In genomic region chr11:29777964-29778363, GRCm38 (mm10) we compare ENCODE assay signal across 9 mouse cellular contexts. TPM values are rescaled to one million over a fixed set of nuclear protein-coding genes. Genes with fewer than 3 reads are reported as not detected.
DNase-seq lines count a peak whose midpoint lies in the region; ATAC-seq and TF ChIP-seq lines count a peak whose summit lies in the region.
"Had no signal": no experiment of that assay in that cellular context is flagged by ENCODE, and none has a peak within 500 bp of the region (broad histone marks: within the 10 kb centered on the region; RNA-seq: fewer than 3 reads in every experiment).

No protein-coding gene starts in this region.

- no peak for TF ChIP-seq POLR2A in myocyte (IDR thresholded peaks at IDR 0.05; ENCODE audit: insufficient read length, low read depth)

- no peaks in the 10 kb centered on the region for H3K27me3 ChIP-seq in heart, embryonic 15.5 days
- H3K27me3 ChIP-seq in myocyte (ENCODE audit: control insufficient read depth, insufficient read depth, insufficient read length) = no peaks in the 10 kb centered on the region
- no peaks in the 10 kb centered on the region for H3K27me3 ChIP-seq in liver, postnatal 0 days (ENCODE audit: insufficient read depth, low read length)
- H3K27me3 ChIP-seq: liver, embryonic 12.5 days had no signal

- TF ChIP-seq EP300 in liver, postnatal 0 days (IDR thresholded peaks at IDR 0.05; ENCODE audit: low read depth) = no peak

- peaks cover 16% of the 10 kb centered on the region for H3K4me1 ChIP-seq in heart, embryonic 15.5 days (replicated peaks)
- H3K4me1 ChIP-seq in liver, postnatal 0 days (ENCODE audit: insufficient read depth) = no peaks in the 10 kb centered on the region

- peak; percentile 88 for ATAC-seq in frontal cortex, adult (ENCODE audit: low TSS enrichment)
- peak; percentile 94 for ATAC-seq in heart, embryonic 15.5 days (replicated peaks; ENCODE audit: insufficient number of reproducible peaks, insufficient read depth, low FRiP score, low read depth)
- ATAC-seq in liver, postnatal 0 days = no peak
- ATAC-seq: liver, embryonic 12.5 days had no signal

- DNase-seq in kidney, postnatal 14 days = peak; percentile 27
- DNase-seq in kidney, adult 11 months = no peak
- DNase-seq in spleen, postnatal 14 days (ENCODE audit: low spot score in 2 of 2) = no peak
- DNase-seq in retina, postnatal 1 day = no peak
- DNase-seq in liver, postnatal 0 days = no peak

- H3K27ac ChIP-seq in heart, embryonic 15.5 days = peak overlapping the region; percentile 83
- H3K27ac ChIP-seq in liver, postnatal 0 days (ENCODE audit: low read depth) = no peak overlapping the region
- H3K27ac ChIP-seq: liver, embryonic 12.5 days had no signal

- H3K4me3 ChIP-seq in heart, embryonic 15.5 days = no peak overlapping the region
- no peak overlapping the region for H3K4me3 ChIP-seq in myocyte
- H3K4me3 ChIP-seq in liver, postnatal 0 days (ENCODE audit: low read depth, low read length) = no peak overlapping the region
- H3K4me3 ChIP-seq: liver, embryonic 12.5 days had no signal

- no peak overlapping the region for H3ac ChIP-seq in myocyte (ENCODE audit: control insufficient read depth, insufficient read length)

- TF ChIP-seq CTCF in liver, postnatal 0 days (IDR thresholded peaks at IDR 0.05; ENCODE audit: low read depth) = no peak

- H3K79me2 ChIP-seq in myocyte (ENCODE audit: control insufficient read depth, insufficient read depth) = no peaks in the 10 kb centered on the region

- H3K4me2 ChIP-seq in heart, embryonic 15.5 days = no peak overlapping the region
- H3K4me2 ChIP-seq in myocyte (ENCODE audit: low read depth) = peak overlapping the region; percentile 25
- H3K4me2 ChIP-seq in liver, postnatal 0 days (ENCODE audit: low read depth, low read length) = no peak overlapping the region
- H3K4me2 ChIP-seq: liver, embryonic 12.5 days had no signal

- no peaks in the 10 kb centered on the region for H3K36me3 ChIP-seq in heart, embryonic 15.5 days
- H3K36me3 ChIP-seq in myocyte (ENCODE audit: control insufficient read depth, insufficient read depth) = no peaks in the 10 kb centered on the region
- H3K36me3 ChIP-seq in liver, postnatal 0 days (replicated peaks; ENCODE audit: insufficient read depth, low read length) = no peaks in the 10 kb centered on the region
- H3K36me3 ChIP-seq: liver, embryonic 12.5 days had no signal

- no peaks in the 10 kb centered on the region for H3K9me3 ChIP-seq in heart, embryonic 15.5 days (replicated peaks)
- H3K9me3 ChIP-seq in liver, postnatal 0 days (ENCODE audit: low read length) = no peaks in the 10 kb centered on the region
- H3K9me3 ChIP-seq: liver, embryonic 12.5 days had no signal

- H3K9ac ChIP-seq in heart, embryonic 15.5 days = no peak overlapping the region
- H3K9ac ChIP-seq in liver, postnatal 0 days (replicated peaks) = no peak overlapping the region
- H3K9ac ChIP-seq: liver, embryonic 12.5 days had no signal

TF ChIP-seq in myocyte, 11 proteins besides CTCF, POLR2A, EP300 and RAD21:
- TF ChIP-seq POLR2AphosphoS2 (IDR thresholded peaks at IDR 0.05; ENCODE audit: insufficient read length, low read depth) = no peak
- TF ChIP-seq MYOG (IDR thresholded peaks at IDR 0.05; ENCODE audit: control insufficient read depth in 1 of 3, insufficient read depth in 1 of 3, insufficient read length in 2 of 3, low read depth in 2 of 3) = peak; percentile 40 to 89 (median 56)
- TF ChIP-seq TCF12 (IDR thresholded peaks at IDR 0.05; ENCODE audit: insufficient read depth, poor library complexity, severe bottlenecking) = peak; percentile 43
- peak; percentile 86 for TF ChIP-seq TCF3 (IDR thresholded peaks at IDR 0.05; ENCODE audit: insufficient read length, low read depth)
- no peak for TF ChIP-seq USF1 (IDR thresholded peaks at IDR 0.05; ENCODE audit: low read depth)
- no peak for TF ChIP-seq E2F4 (IDR thresholded peaks at IDR 0.05; ENCODE audit: insufficient read depth)
- TF ChIP-seq REST (IDR thresholded peaks at IDR 0.05; ENCODE audit: insufficient read depth, insufficient read length) = no peak
- TF ChIP-seq SRF (IDR thresholded peaks at IDR 0.05; ENCODE audit: control insufficient read depth, insufficient read length, low read depth) = no peak
- TF ChIP-seq CEBPB (IDR thresholded peaks at IDR 0.05; ENCODE audit: insufficient read depth, poor library complexity, severe bottlenecking) = no peak
- no peak for TF ChIP-seq MAX (IDR thresholded peaks at IDR 0.05; ENCODE audit: low read depth)
- TF ChIP-seq MYOD1 (IDR thresholded peaks at IDR 0.05; ENCODE audit: control insufficient read depth in 1 of 3, insufficient read length in 2 of 3, low read depth in 2 of 3) = peak; percentile 64 to 92 (median 82)

RNA-seq across cellular contexts. Expression of gene 4931440F15Rik, which starts 47.5 kb away (rescaled TPM):
- polyA plus RNA-seq in heart, embryonic 15.5 days (2015; fragmentation: Nextera tagmentation; extraction: Ambion mirVana) = 0.08 and 0.10 TPM in 2 replicates
- polyA plus RNA-seq in myocyte (2012; fragmentation: generic; extraction: Trizol) = 0.04 TPM
- 0.33 TPM in 2 replicates for polyA plus RNA-seq in liver, postnatal 0 days (2015; fragmentation: Nextera tagmentation; extraction: Ambion mirVana)
